Mouse (Mus musculus) stomach, embryonic 14.5 days (tissue): ENCODE results near the gene Agtpbp1. TPM values are rescaled to one million over a fixed set of nuclear protein-coding genes. Genes with fewer than 3 reads are reported as not detected.

Experiments used
- ATAC-seq: fragments of 200-750 bp; cut with Nextera tagmentation; 2 replicates; pipeline ENCODE4 v1.8.0; 2017; ENCODE audit warnings: low read depth, moderate TSS enrichment; ENCODE audit not compliant: insufficient number of reproducible peaks, insufficient read depth, low FRiP score
- H3K27ac ChIP-seq: fragments of 300-500 bp; sonication (generic); 2 replicates; pipeline ENCODE4 v1.5.1; 2014; ENCODE audit warnings: mild to moderate bottlenecking, low read length, moderate library complexity, mixed read lengths
- H3K27me3 ChIP-seq: fragments of 300-500 bp; sonication (generic); 2 replicates; pipeline ENCODE4 v1.6.1; 2014; ENCODE audit warnings: low read length, control low read depth, mixed read lengths; ENCODE audit not compliant: control insufficient read depth, insufficient read depth
- H3K36me3 ChIP-seq: fragments of 300-500 bp; sonication (generic); 2 replicates; pipeline ENCODE4 v1.6.1; 2014; ENCODE audit warnings: mild to moderate bottlenecking, control low read depth, low read length, moderate library complexity, mixed read lengths; ENCODE audit not compliant: control insufficient read depth, insufficient read depth
- H3K4me1 ChIP-seq: fragments of 300-500 bp; sonication (generic); 2 replicates; pipeline ENCODE4 v1.6.1; 2014; ENCODE audit warnings: low read length, control low read depth, mixed read lengths; ENCODE audit not compliant: control insufficient read depth, insufficient read depth
- H3K4me2 ChIP-seq: fragments of 300-500 bp; sonication (generic); replicated peaks from 2 replicates; pipeline ENCODE4 v1.6.1; 2014; ENCODE audit warnings: low read depth, low read length, control low read depth
- H3K4me3 ChIP-seq: fragments of 300-500 bp; sonication (generic); 2 replicates; pipeline ENCODE4 v1.5.1; 2014; ENCODE audit warnings: low read depth, low read length, control low read depth
- H3K9ac ChIP-seq: fragments of 300-500 bp; sonication (generic); replicated peaks from 2 replicates; pipeline ENCODE4 v1.6.1; 2014; ENCODE audit warnings: low read depth, mild to moderate bottlenecking, control low read depth, low read length, moderate library complexity, mixed read lengths
- H3K9me3 ChIP-seq: fragments of 300-500 bp; sonication (generic); 2 replicates; pipeline ENCODE4 v1.6.1; 2016; ENCODE audit warnings: low read depth, low read length, control low read depth; ENCODE audit not compliant: control insufficient read depth
- WGBS: fragments of 180-500 bp; shearing (Covaris S2); extraction: QIAGEN DNeasy Blood & Tissue Kit; methylation state at CpG from one replicate; pipeline ENCODE4 v1.1.7; 2014; 5-methylcytosine and 5-hydroxymethylcytosine counted together
- polyA plus RNA-seq: library from polyadenylated mRNA; unstranded; fragments of >200 nt; fragmentation: Nextera tagmentation; extraction: Ambion mirVana; gene quantifications from 2 replicates; pipeline ENCODE4 v1.2.1, GENCODE M21; 2014

Gene Agtpbp1
- polyA plus RNA-seq, 1 experiment from 2014 or later, result 27.6 TPM

DNA sequence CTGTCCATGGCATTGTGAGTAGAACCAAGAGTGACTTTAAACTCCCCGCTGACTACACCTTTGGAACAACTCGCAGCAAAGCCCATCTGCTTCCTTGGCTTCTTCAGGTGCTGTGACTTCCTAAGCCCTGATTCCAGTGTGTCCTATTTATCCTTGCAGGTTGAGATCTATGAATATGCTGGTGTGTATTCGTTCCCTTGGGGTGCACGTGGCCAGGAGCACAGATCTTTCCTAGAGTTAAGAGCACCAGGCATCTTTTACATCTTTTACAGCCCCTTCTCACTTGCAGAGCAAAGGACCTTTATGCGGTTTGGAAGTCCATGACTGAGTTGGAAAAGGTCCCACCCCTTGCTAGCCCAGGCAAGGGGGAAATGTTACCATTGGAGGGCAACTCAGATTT, 139.8 kb downstream of the Agtpbp1 start:
- H3K4me2 ChIP-seq, result no peak overlapping the region
- 87% methylated on average over 5 of the region's 5 CpGs for WGBS
- H3K9me3 ChIP-seq, result no peaks in the 10 kb centered on the region
- no peaks in the 10 kb centered on the region for H3K36me3 ChIP-seq
- H3K27me3 ChIP-seq, result no peaks in the 10 kb centered on the region
- no peaks in the 10 kb centered on the region for H3K4me1 ChIP-seq
- H3K27ac ChIP-seq, result no peak overlapping the region
- no peak overlapping the region for H3K9ac ChIP-seq
- H3K4me3 ChIP-seq, result no peak overlapping the region
- no peak for ATAC-seq

DNA sequence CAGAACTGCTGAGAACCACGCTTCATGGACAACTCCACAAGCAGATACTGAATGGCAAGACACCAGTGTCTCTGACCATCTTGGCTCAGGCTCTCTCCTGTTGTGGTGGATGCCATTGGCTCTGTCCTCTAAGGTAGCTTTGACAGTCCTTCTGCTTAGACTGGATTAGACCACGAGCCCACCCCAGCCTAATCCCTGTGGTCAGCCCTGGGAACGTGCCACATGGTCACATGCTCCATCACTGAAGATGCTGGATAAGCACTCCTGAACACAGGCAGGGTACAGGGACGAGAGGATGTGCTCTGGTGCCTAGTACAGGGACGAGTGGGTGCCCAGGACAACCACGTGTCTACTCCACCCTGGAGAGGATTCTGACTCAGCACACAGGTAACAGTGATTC, 140.7 kb downstream of the Agtpbp1 start:
- no peaks in the 10 kb centered on the region for H3K9me3 ChIP-seq
- no peak overlapping the region for H3K4me2 ChIP-seq
- no peaks in the 10 kb centered on the region for H3K27me3 ChIP-seq
- H3K36me3 ChIP-seq, result no peaks in the 10 kb centered on the region
- no peak overlapping the region for H3K9ac ChIP-seq
- WGBS, result 84% methylated on average over 6 of the region's 6 CpGs
- no peaks in the 10 kb centered on the region for H3K4me1 ChIP-seq
- ATAC-seq, result no peak
- no peak overlapping the region for H3K4me3 ChIP-seq
- H3K27ac ChIP-seq, result no peak overlapping the region

DNA sequence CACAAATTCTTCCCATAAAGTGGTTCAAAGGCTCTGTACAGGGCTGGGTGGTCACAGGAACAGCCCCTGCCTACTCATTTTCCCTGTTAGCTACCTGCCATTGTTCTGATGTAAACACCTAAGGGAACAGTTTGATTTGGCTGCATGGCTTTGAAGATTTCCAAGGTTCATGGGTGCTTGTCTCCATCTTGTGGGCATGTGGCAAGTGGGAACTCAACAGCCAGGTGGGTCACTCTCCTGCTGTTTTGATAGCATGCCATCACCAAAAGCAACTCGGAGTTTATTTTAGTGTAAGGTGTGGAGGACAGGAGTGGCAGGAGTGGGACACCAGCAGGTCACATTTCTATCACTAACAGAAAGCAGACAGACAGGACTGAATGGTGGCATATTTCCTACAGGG, 145.3 kb downstream of the Agtpbp1 start:
- no peak for ATAC-seq
- WGBS, result 69% methylated on average over 1 of the region's 1 CpGs

DNA sequence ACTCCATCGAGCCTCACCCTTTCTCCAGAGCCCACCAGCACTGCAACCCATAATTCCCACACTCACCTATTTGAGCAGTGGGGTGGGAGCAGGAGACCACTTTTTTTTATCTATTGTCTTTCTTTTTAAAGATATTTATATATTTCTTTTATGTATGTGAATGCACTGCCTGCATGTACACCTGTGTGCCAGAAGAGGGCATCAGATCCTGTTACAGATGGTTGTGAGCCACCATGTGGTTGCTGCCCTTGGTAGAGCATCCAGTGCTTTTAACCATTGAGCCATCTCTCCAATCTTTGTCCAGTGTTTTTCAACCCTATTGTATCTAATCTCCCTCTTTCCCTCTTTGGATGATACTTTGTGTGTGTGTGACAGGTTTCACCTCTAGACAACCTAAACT, 150.5 kb downstream of the Agtpbp1 start:
- Histone ChIP-seq H3K36me3 (no peaks in the 10 kb centered on the region), H3K4me1 (no peaks in the 10 kb centered on the region), H3K9me3 (no peaks in the 10 kb centered on the region; the same call in 1 of the 2 replicates), H3K9ac (no peak overlapping the region), H3K27me3 (no peaks in the 10 kb centered on the region), H3K4me2 (no peak overlapping the region), H3K27ac (no peak overlapping the region), H3K4me3 (no peak overlapping the region)
- ATAC-seq, result no peak
- 91% methylated on average over 1 of the region's 1 CpGs for WGBS

More for the DNA sequence above, 145.3 kb downstream of the Agtpbp1 start:
- Histone ChIP-seq H3K27me3 (no peaks in the 10 kb centered on the region), H3K4me1 (no peaks in the 10 kb centered on the region), H3K9me3 (no peaks in the 10 kb centered on the region; the same call in 1 of the 2 replicates), H3K36me3 (no peaks in the 10 kb centered on the region), H3K27ac (no peak overlapping the region), H3K4me3 (no peak overlapping the region), H3K4me2 (no peak overlapping the region), H3K9ac (no peak overlapping the region)

DNA sequence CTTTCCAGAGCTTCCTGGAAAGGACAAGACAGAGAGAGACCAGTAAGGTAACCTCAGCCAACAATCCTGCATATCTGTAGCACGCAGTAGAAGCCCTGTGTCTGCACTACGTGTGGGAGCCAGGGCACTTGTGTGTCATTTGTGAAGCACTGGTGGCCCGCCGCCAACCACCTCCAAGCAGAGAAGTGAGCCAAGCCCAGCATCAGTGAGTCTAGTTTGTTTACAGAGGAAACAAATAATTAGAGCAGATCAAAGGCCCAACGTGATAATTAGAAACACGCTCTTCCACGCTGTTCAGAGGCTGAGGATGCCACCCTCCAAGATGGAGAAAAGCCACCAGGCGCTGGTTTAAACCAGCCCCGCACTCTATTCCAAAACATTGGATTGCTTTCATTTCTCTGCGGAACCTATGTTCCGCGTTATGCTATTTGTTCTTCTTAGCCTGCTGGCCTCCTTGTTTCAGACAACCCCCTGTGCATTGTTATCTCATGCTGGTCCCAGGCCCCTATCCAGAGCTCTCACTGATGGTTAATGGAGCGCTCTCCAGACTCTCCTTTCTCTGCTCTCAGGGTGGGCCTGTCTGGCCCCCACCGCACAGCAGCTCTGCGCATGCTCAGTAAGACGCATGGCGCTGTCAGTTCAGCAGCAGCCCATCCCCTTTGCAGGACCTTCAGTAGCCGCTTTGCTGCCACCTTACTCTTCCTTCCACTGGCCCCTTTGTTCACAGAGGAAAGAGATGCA, 153.7 kb downstream of the Agtpbp1 start:
- Histone ChIP-seq H3K4me2 (no peak overlapping the region; the same call in 1 of the 2 replicates), H3K9me3 (no peaks in the 10 kb centered on the region; the same call in 1 of the 2 replicates), H3K4me1 (no peaks in the 10 kb centered on the region), H3K27me3 (no peaks in the 10 kb centered on the region), H3K36me3 (no peaks in the 10 kb centered on the region), H3K4me3 (no peak overlapping the region), H3K27ac (no peak overlapping the region), H3K9ac (no peak overlapping the region)
- 47% methylated on average over 18 of the region's 18 CpGs for WGBS
- ATAC-seq, result no peak

DNA sequence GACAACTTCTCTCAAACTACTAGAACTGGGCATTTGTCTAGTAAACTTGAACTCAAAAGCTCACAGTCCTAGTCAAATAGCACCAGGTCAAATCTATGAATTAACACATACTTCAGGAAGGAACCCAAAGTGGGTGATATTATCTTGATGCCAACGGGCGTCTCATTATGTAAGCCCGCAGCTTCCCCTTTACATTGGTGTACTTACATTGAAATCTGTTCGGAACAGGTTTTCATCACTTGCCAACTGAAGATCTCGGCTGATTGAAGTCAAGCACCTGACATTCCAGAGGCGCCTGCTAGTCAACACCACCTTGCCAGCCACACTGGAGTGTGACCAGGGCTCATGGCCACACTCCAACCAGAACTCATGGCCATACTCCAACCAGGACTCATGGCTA, 155.7 kb downstream of the Agtpbp1 start:
- H3K4me2 ChIP-seq, result no peak overlapping the region
- no peak overlapping the region for H3K9ac ChIP-seq
- H3K27ac ChIP-seq, result no peak overlapping the region
- no peak overlapping the region for H3K4me3 ChIP-seq
- no peaks in the 10 kb centered on the region for H3K9me3 ChIP-seq
- no peaks in the 10 kb centered on the region for H3K4me1 ChIP-seq
- 91% methylated on average over 6 of the region's 6 CpGs for WGBS
- ATAC-seq, result no peak
- no peaks in the 10 kb centered on the region for H3K27me3 ChIP-seq
- H3K36me3 ChIP-seq, result no peaks in the 10 kb centered on the region

DNA sequence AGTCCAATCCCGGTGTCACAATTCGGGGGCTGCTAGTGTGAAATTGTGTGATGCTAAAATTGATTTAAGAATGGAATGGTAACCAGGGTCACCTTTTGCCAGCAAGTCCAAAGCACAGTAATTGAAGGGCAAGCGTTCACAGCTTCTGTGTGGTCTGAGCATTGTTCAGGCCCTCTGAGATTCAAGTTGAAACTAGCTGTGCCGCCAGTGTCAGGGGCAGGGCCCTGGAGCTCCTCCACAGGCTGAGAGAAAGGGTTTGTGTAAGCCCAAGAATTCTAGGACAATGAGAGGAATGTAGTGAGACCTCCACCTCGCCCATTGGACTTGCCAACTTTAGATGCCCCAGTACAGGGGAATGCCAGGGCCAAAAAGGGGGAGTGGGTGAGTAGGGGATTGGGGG, 161.2 kb downstream of the Agtpbp1 start:
- no peak overlapping the region for H3K4me2 ChIP-seq
- H3K9ac ChIP-seq, result no peak overlapping the region
- no peak overlapping the region for H3K4me3 ChIP-seq
- no peaks in the 10 kb centered on the region for H3K27me3 ChIP-seq
- no peak overlapping the region for H3K27ac ChIP-seq
- no peak for ATAC-seq
- no peaks in the 10 kb centered on the region for H3K4me1 ChIP-seq
- 78% methylated on average over 5 of the region's 5 CpGs for WGBS
- H3K9me3 ChIP-seq, result no peaks in the 10 kb centered on the region
- H3K36me3 ChIP-seq, result no peaks in the 10 kb centered on the region

DNA sequence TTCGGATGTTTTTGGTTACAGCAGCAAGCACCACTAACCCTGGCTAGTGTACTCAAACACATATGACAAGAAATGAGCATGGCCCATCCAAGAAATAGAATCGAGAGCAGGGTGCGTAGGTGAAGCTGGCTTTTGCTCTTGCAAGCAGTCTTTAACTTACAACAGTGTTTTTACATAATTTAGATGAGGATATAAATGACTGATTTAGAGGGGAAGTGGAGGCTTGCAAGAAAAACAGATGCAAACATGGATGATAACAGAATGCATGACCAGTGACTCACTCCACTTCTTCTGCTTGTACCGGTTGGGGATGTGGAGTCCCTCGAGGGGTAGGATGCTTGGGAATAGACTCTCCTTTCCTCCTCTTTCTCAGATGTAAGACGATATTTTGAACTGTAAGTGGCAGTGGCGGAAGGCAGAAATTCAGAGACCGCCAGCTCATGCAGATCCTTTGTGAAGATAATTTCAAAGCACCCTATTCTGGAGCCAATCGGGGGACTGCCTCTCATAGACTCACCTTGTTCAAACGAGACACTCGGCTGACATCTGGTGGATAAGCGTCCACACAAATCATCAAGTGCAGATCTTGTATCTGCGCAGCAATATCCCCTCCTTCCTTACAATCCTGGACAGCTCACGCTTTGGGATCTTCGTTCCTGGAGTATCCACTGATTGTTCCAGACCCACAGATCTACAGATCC, 168.3 kb downstream of the Agtpbp1 start:
- H3K9ac ChIP-seq, result no peak overlapping the region
- no peaks in the 10 kb centered on the region for H3K36me3 ChIP-seq
- no peak overlapping the region for H3K4me3 ChIP-seq
- H3K27me3 ChIP-seq, result no peaks in the 10 kb centered on the region
- H3K4me2 ChIP-seq, result no peak overlapping the region
- no peak for ATAC-seq
- 82% methylated on average over 15 of the region's 15 CpGs for WGBS
- no peaks in the 10 kb centered on the region for H3K4me1 ChIP-seq
- no peak overlapping the region for H3K27ac ChIP-seq
- no peaks in the 10 kb centered on the region for H3K9me3 ChIP-seq
